Mouse (Mus musculus): ENCODE data around the gene Prom1.

GRCm38 (mm10) chr5:43986212-43986611, 115.6 kb downstream of the Prom1 start:
- TF ChIP-seq CTCF (IDR thresholded peaks at IDR 0.05; ENCODE audit: low read depth) (no peak), EP300 (optimal IDR thresholded peaks at IDR 0.05) (no peak)

All from stomach, postnatal 0 days (tissue).